ENCODE assay signal across 13 mouse cellular contexts in genomic region chr14:120005153-120005552, GRCm38 (mm10). TPM values are rescaled to one million over a fixed set of nuclear protein-coding genes. Genes with fewer than 3 reads are reported as not detected.
DNase-seq lines count a peak whose midpoint lies in the region; ATAC-seq and TF ChIP-seq lines count a peak whose summit lies in the region.
"Had no signal": no experiment of that assay in that cellular context is flagged by ENCODE, and none has a peak within 500 bp of the region (broad histone marks: within the 10 kb centered on the region; RNA-seq: fewer than 3 reads in every experiment).

No protein-coding gene starts in this region.

- no peak overlapping the region for H3K4me3 ChIP-seq in embryonic facial prominence, embryonic 11.5 days (ENCODE audit: low read depth, low read length)
- no peak overlapping the region for H3K4me3 ChIP-seq in embryonic facial prominence, embryonic 10.5 days
- no peak overlapping the region for H3K4me3 ChIP-seq in heart, embryonic 12.5 days
- H3K4me3 ChIP-seq: embryonic facial prominence, embryonic 12.5 days had no signal

- ATAC-seq in embryonic facial prominence, embryonic 11.5 days (replicated peaks; ENCODE audit: insufficient number of reproducible peaks, low FRiP score, low TSS enrichment, low read depth): no peak
- ATAC-seq in heart, embryonic 12.5 days (ENCODE audit: insufficient number of reproducible peaks, low FRiP score): no peak

- H3K36me3 ChIP-seq in embryonic facial prominence, embryonic 11.5 days (replicated peaks; ENCODE audit: control insufficient read depth, insufficient read depth, low read depth, low read length): no peaks in the 10 kb centered on the region
- H3K36me3 ChIP-seq in embryonic facial prominence, embryonic 10.5 days (replicated peaks): no peaks in the 10 kb centered on the region
- no peaks in the 10 kb centered on the region for H3K36me3 ChIP-seq in heart, embryonic 12.5 days
- H3K36me3 ChIP-seq: embryonic facial prominence, embryonic 12.5 days had no signal

- TF ChIP-seq POLR2A in brain, embryonic 14.5 days (IDR thresholded peaks at IDR 0.05; ENCODE audit: borderline replicate concordance, extremely low read depth, insufficient read depth, insufficient read length, poor library complexity, severe bottlenecking): no peak

- no peaks in the 10 kb centered on the region for H3K27me3 ChIP-seq in embryonic facial prominence, embryonic 11.5 days (ENCODE audit: control insufficient read depth, insufficient read depth, low read length)
- H3K27me3 ChIP-seq in embryonic facial prominence, embryonic 10.5 days (replicated peaks; ENCODE audit: low read depth, poor library complexity, severe bottlenecking): no peaks in the 10 kb centered on the region
- H3K27me3 ChIP-seq in heart, embryonic 12.5 days (replicated peaks): no peaks in the 10 kb centered on the region
- H3K27me3 ChIP-seq: embryonic facial prominence, embryonic 12.5 days had no signal

- H3K4me2 ChIP-seq in embryonic facial prominence, embryonic 11.5 days (ENCODE audit: low read depth, low read length): no peak overlapping the region
- H3K4me2 ChIP-seq in heart, embryonic 12.5 days: no peak overlapping the region
- H3K4me2 ChIP-seq: embryonic facial prominence, embryonic 12.5 days had no signal

- H3K9me3 ChIP-seq in embryonic facial prominence, embryonic 11.5 days (replicated peaks; ENCODE audit: control insufficient read depth, low read length): no peaks in the 10 kb centered on the region
- H3K9me3 ChIP-seq in embryonic facial prominence, embryonic 10.5 days: no peaks in the 10 kb centered on the region
- H3K9me3 ChIP-seq in heart, embryonic 12.5 days (replicated peaks): no peaks in the 10 kb centered on the region
- H3K9me3 ChIP-seq: embryonic facial prominence, embryonic 12.5 days had no signal

- no peaks in the 10 kb centered on the region for H3K4me1 ChIP-seq in embryonic facial prominence, embryonic 11.5 days (ENCODE audit: control insufficient read depth, insufficient read depth, low read length)
- no peaks in the 10 kb centered on the region for H3K4me1 ChIP-seq in embryonic facial prominence, embryonic 10.5 days
- no peaks in the 10 kb centered on the region for H3K4me1 ChIP-seq in heart, embryonic 12.5 days (replicated peaks)
- H3K4me1 ChIP-seq: embryonic facial prominence, embryonic 12.5 days had no signal

- peak; percentile 56 for DNase-seq in embryonic facial prominence, embryonic 11.5 days (ENCODE audit: low spot score)
- DNase-seq in embryonic facial prominence, embryonic 10.5 days (ENCODE audit: low spot score): no peak
- DNase-seq in kidney, postnatal 36 days: peak; percentile 10 to 44
- no peak for DNase-seq in kidney, postnatal 25 days
- DNase-seq in 3T3-L1 (ENCODE audit: low read depth, low spot score): peak; percentile 28
- DNase-seq in brain, embryonic 14.5 days (ENCODE audit: low read depth): peak; percentile 78
- DNase-seq in adrenal gland, postnatal 4 days (ENCODE audit: low spot score in 2 of 2): no peak
- DNase-seq: lung, adult 2 months had no signal

- H3K27ac ChIP-seq in embryonic facial prominence, embryonic 11.5 days (replicated peaks; ENCODE audit: low read depth, low read length): no peak overlapping the region
- no peak overlapping the region for H3K27ac ChIP-seq in embryonic facial prominence, embryonic 10.5 days (replicated peaks)
- H3K27ac ChIP-seq in heart, embryonic 12.5 days (ENCODE audit: poor library complexity, severe bottlenecking): no peak overlapping the region
- H3K27ac ChIP-seq: embryonic facial prominence, embryonic 12.5 days had no signal

- 34% methylated on average over 1 of the region's 1 CpGs for WGBS in embryonic facial prominence, embryonic 11.5 days
- 33% methylated on average over 1 of the region's 1 CpGs for WGBS in embryonic facial prominence, embryonic 10.5 days
- WGBS in heart, embryonic 12.5 days: 18% methylated on average over 1 of the region's 1 CpGs

- TF ChIP-seq CTCF in brain, embryonic 14.5 days (IDR thresholded peaks at IDR 0.05; ENCODE audit: borderline replicate concordance, extremely low read depth, insufficient read depth, insufficient read length): peak; percentile 43; the same call in 1 of the 2 replicates

- no peak overlapping the region for H3K9ac ChIP-seq in embryonic facial prominence, embryonic 11.5 days (replicated peaks; ENCODE audit: low read length)
- H3K9ac ChIP-seq in heart, embryonic 12.5 days: no peak overlapping the region
- H3K9ac ChIP-seq: embryonic facial prominence, embryonic 12.5 days had no signal

RNA-seq across cellular contexts. Expression of gene Oxgr1, which starts 37.1 kb away (rescaled TPM):
- not detected in 2 replicates for polyA plus RNA-seq in embryonic facial prominence, embryonic 11.5 days (2014; fragmentation: Nextera tagmentation; extraction: Ambion mirVana)
- polyA plus RNA-seq in embryonic facial prominence, embryonic 10.5 days (2016; fragmentation: Nextera tagmentation; extraction: Ambion mirVana): not detected in 2 replicates
- polyA plus RNA-seq in brain, embryonic 14.5 days (2012; rRNA removed): 0.04 TPM in 1 of 2 replicates, not detected in the other
- polyA plus RNA-seq in heart, embryonic 12.5 days (2016; fragmentation: Nextera tagmentation; extraction: Ambion mirVana): 0.05 TPM in 1 of 2 replicates, not detected in the other
- total RNA-seq in adrenal gland, postnatal 4 days (2021): 1 to 10 TPM in 1 of 2 experiments, not detected in 1; 1.8 TPM
- total RNA-seq: adrenal gland, adult 18-20 months; heart, postnatal 10 days had no signal
- polyA plus RNA-seq: embryonic facial prominence, embryonic 12.5 days; lung, adult 2 months; stomach, embryonic 16.5 days had no signal

Comparison
In these comparisons a context has a peak if more than half of its experiments do, and no peak if none do; other contexts are left out.
1. DNase-seq: peak in embryonic facial prominence, embryonic 11.5 days (single experiment), kidney, postnatal 36 days (2 of 2), 3T3-L1 (single experiment) and brain, embryonic 14.5 days (single experiment); none in embryonic facial prominence, embryonic 10.5 days (single experiment), kidney, postnatal 25 days (0 of 2) and adrenal gland, postnatal 4 days (0 of 2).